Mouse (Mus musculus) spleen, adult 2 months (tissue): ENCODE measurements around the gene Defb15. TPM values are rescaled to one million over a fixed set of nuclear protein-coding genes. Genes with fewer than 3 reads are reported as not detected.

ENCODE experiments used
- DNase-seq, 2 experiments: peaks; one replicate each; pipeline versions ENCODE4 v3.0.0 to v3.0.0-alpha.2; 2012 to 2021; ENCODE audit warnings: low spot score in 2 of 2, low read depth in 1 of 2
- H3K27ac ChIP-seq: fragments of 200-500 bp; 2 replicates; pipeline ENCODE4 v1.5.1; 2012; ENCODE audit warnings: low read length, inconsistent platforms; ENCODE audit not compliant: insufficient read depth
- H3K27me3 ChIP-seq: fragments of 200-500 bp; 2 replicates; pipeline ENCODE4 v1.6.1; 2012; ENCODE audit warnings: mild to moderate bottlenecking, moderate library complexity, low read length, inconsistent platforms; ENCODE audit not compliant: control insufficient read depth, insufficient read depth
- H3K36me3 ChIP-seq: fragments of 200-500 bp; 2 replicates; pipeline ENCODE4 v1.6.1; 2012; ENCODE audit warnings: mild to moderate bottlenecking, low read length, inconsistent platforms; ENCODE audit not compliant: control insufficient read depth, insufficient read depth
- H3K4me1 ChIP-seq: fragments of 200-500 bp; 2 replicates; pipeline ENCODE4 v1.6.1; 2011; ENCODE audit warnings: inconsistent platforms; ENCODE audit not compliant: control insufficient read depth, insufficient read depth, insufficient read length
- H3K4me3 ChIP-seq: fragments of 200-500 bp; 2 replicates; pipeline ENCODE4 v1.5.1; 2011; ENCODE audit warnings: mild to moderate bottlenecking, inconsistent platforms; ENCODE audit not compliant: insufficient read depth, insufficient read length; ENCODE audit errors: extremely low read depth
- CTCF ChIP-seq: fragments of 200-500 bp; IDR thresholded peaks from 2 replicates; pipeline ENCODE4 v1.5.1; 2011; ENCODE audit warnings: mild to moderate bottlenecking, inconsistent platforms; ENCODE audit not compliant: insufficient read depth, insufficient read length, insufficient replicate concordance; ENCODE audit errors: extremely low read depth
- POLR2A ChIP-seq: fragments of 200-500 bp; IDR thresholded peaks from 2 replicates; pipeline ENCODE4 v1.6.1; 2011; ENCODE audit warnings: low read depth, low read length, inconsistent platforms
- WGBS: fragments of 180-500 bp; shearing (Covaris S2); methylation state at CpG from one replicate; pipeline ENCODE4 v1.1.7; 2018; 5-methylcytosine and 5-hydroxymethylcytosine counted together
- polyA plus RNA-seq: library from polyadenylated mRNA; depleted of rRNA; stranded (reverse); fragments of >200 nt; gene quantifications from 2 replicates; pipeline ENCODE4 v1.2.3, GENCODE M21; 2012; rRNA removed

The Defb15 gene
- polyA plus RNA-seq = not detected in 2 replicates

- no peaks in the 10 kb centered on the region for H3K27me3 ChIP-seq
- TF ChIP-seq POLR2A = no peak
- H3K4me3 ChIP-seq = no peak within 1 kb of the TSS
- no peaks in the 10 kb centered on the region for H3K36me3 ChIP-seq
- no peak within 1 kb of the TSS for H3K27ac ChIP-seq
- 78% methylated on average over 6 of the region's 6 CpGs for WGBS
- H3K4me1 ChIP-seq = no peaks in the 10 kb centered on the region
- no peak for DNase-seq
These were observed at the start of gene Defb15 for GRCm38 (mm10) chr8:21932610-21933009. TSS of gene Defb15 (minus strand) at chr8:21932710.

- no peak for DNase-seq
- 64% methylated on average over 8 of the region's 8 CpGs for WGBS
- Histone ChIP-seq H3K27ac (no peak overlapping the region), H3K4me1 (no peaks in the 10 kb centered on the region), H3K27me3 (no peaks in the 10 kb centered on the region), H3K4me3 (no peak overlapping the region), H3K36me3 (no peaks in the 10 kb centered on the region)
- TF ChIP-seq POLR2A = no peak
- no peak for TF ChIP-seq CTCF
These were observed 49.3 kb upstream of the Defb15 start for GRCm38 (mm10) chr8:21981664-21982337.

- H3K36me3 ChIP-seq = no peaks in the 10 kb centered on the region
- H3K27me3 ChIP-seq = no peaks in the 10 kb centered on the region
- H3K27ac ChIP-seq = no peak overlapping the region
- H3K4me3 ChIP-seq = no peak overlapping the region
- WGBS = 70% methylated on average over 4 of the region's 4 CpGs
- no peaks in the 10 kb centered on the region for H3K4me1 ChIP-seq
- no peak for DNase-seq
- no peak for TF ChIP-seq POLR2A
- TF ChIP-seq CTCF = no peak
These were observed 45.7 kb upstream of the Defb15 start for GRCm38 (mm10) chr8:21978193-21978592.

- Histone ChIP-seq H3K27ac (no peak within 1 kb of the TSS), H3K27me3 (no peaks in the 10 kb centered on the region)
- 93% methylated on average over 3 of the region's 3 CpGs for WGBS
These were observed 37.0 kb upstream of the Defb15 start, which contains the start of gene Ccdc70 for GRCm38 (mm10) chr8:21969475-21969874. TSS of gene Ccdc70 (plus strand) at chr8:21969775.

GRCm38 (mm10) chr8:21966646-21967045 is 34.1 kb upstream of the Defb15 start:
- no peak for TF ChIP-seq POLR2A
- no peak for TF ChIP-seq CTCF
- H3K4me1 ChIP-seq = no peaks in the 10 kb centered on the region
- H3K4me3 ChIP-seq = no peak overlapping the region
- no peak for DNase-seq
- H3K36me3 ChIP-seq = no peaks in the 10 kb centered on the region
- H3K27ac ChIP-seq = no peak overlapping the region
- WGBS = 78% methylated on average over 1 of the region's 1 CpGs
- no peaks in the 10 kb centered on the region for H3K27me3 ChIP-seq

More at GRCm38 (mm10) chr8:21969475-21969874, 37.0 kb upstream of the Defb15 start, which contains the start of gene Ccdc70:
- TF ChIP-seq CTCF (no peak), POLR2A (no peak)
- Histone ChIP-seq H3K36me3 (no peaks in the 10 kb centered on the region), H3K4me1 (no peaks in the 10 kb centered on the region), H3K4me3 (no peak within 1 kb of the TSS)
- DNase-seq = no peak

GRCm38 (mm10) chr8:21958414-21958813 is 25.9 kb upstream of the Defb15 start, which contains the start of gene Fam90a1a:
TSS of gene Fam90a1a (plus strand) at chr8:21958714.
- DNase-seq = no peak
- no peaks in the 10 kb centered on the region for H3K27me3 ChIP-seq
- H3K4me3 ChIP-seq = no peak within 1 kb of the TSS
- 89% methylated on average over 2 of the region's 2 CpGs for WGBS
- no peak within 1 kb of the TSS for H3K27ac ChIP-seq
- H3K4me1 ChIP-seq = no peaks in the 10 kb centered on the region
- TF ChIP-seq CTCF = no peak
- TF ChIP-seq POLR2A = no peak
- no peaks in the 10 kb centered on the region for H3K36me3 ChIP-seq

GRCm38 (mm10) chr8:21956336-21956735 is 23.8 kb upstream of the Defb15 start:
- H3K4me1 ChIP-seq = no peaks in the 10 kb centered on the region
- TF ChIP-seq CTCF = no peak
- TF ChIP-seq POLR2A = no peak
- no peak overlapping the region for H3K4me3 ChIP-seq
- H3K27ac ChIP-seq = no peak overlapping the region
- no peaks in the 10 kb centered on the region for H3K27me3 ChIP-seq
- WGBS = 82% methylated on average over 3 of the region's 3 CpGs
- H3K36me3 ChIP-seq = no peaks in the 10 kb centered on the region
- DNase-seq = no peak
